Mouse (Mus musculus) lung, adult 2 months (tissue): ENCODE results near the gene Dmac2. TPM values are rescaled to one million over a fixed set of nuclear protein-coding genes. Genes with fewer than 3 reads are reported as not detected.

Experiments used
- DNase-seq: peaks from one replicate; pipeline ENCODE4 v3.0.0; 2022
- H3K4me1 ChIP-seq: fragments of 200-500 bp; 2 replicates; pipeline ENCODE4 v1.6.1; 2011; ENCODE audit warnings: low read length; ENCODE audit not compliant: control insufficient read depth, insufficient read depth
- H3K4me3 ChIP-seq: fragments of 200-500 bp; replicated peaks from 2 replicates; pipeline ENCODE3; 2011; ENCODE audit warnings: low read depth, mild to moderate bottlenecking, control low read depth, low read length; ENCODE audit errors: extremely low read depth
- CTCF ChIP-seq: fragments of 200-500 bp; IDR thresholded peaks from 2 replicates; pipeline ENCODE4 v1.5.1; 2011; ENCODE audit warnings: mild to moderate bottlenecking, low read length, control low read depth; ENCODE audit not compliant: insufficient read depth
- POLR2A ChIP-seq: fragments of 200-500 bp; IDR thresholded peaks from 2 replicates; pipeline ENCODE4 v1.6.1; 2011; ENCODE audit warnings: low read depth, mild to moderate bottlenecking, control low read depth, low read length, borderline replicate concordance; ENCODE audit errors: extremely low read depth
- WGBS: fragments of 180-500 bp; shearing (Covaris S2); methylation state at CpG from one replicate; pipeline ENCODE4 v1.1.7; 2018; 5-methylcytosine and 5-hydroxymethylcytosine counted together
- polyA plus RNA-seq: library from polyadenylated mRNA; depleted of rRNA; stranded (reverse); fragments of >200 nt; gene quantifications from 2 replicates; pipeline ENCODE4 v1.2.3, GENCODE M21; 2012

The Dmac2 gene
- polyA plus RNA-seq, 1 experiment, result 40.9 TPM

DNA sequence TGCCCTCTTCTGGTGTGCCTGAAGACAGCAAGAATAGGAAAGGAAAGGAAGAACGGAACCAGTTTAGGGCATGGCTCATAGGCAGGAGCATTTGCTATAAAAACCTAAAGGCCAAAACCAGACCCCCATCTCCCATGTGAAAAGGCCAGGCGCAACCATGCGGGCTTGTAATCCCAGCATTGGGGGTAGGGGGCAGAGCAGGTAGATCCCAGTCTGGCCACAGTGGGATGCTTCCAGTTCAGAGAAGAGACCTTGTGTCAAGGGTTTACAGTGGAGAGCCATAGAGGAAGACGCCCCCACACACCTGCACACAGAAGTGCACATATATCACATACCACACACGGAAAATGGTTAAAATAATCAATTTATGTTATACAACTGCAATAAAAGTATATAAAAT, 5.1 kb upstream of the Dmac2 start:
- TF ChIP-seq POLR2A (no peak), CTCF (no peak)
- no peak for DNase-seq
- Histone ChIP-seq H3K4me1 (no peaks in the 10 kb centered on the region), H3K4me3 (no peak overlapping the region)
- 91% methylated on average over 5 of the region's 5 CpGs for WGBS

DNA sequence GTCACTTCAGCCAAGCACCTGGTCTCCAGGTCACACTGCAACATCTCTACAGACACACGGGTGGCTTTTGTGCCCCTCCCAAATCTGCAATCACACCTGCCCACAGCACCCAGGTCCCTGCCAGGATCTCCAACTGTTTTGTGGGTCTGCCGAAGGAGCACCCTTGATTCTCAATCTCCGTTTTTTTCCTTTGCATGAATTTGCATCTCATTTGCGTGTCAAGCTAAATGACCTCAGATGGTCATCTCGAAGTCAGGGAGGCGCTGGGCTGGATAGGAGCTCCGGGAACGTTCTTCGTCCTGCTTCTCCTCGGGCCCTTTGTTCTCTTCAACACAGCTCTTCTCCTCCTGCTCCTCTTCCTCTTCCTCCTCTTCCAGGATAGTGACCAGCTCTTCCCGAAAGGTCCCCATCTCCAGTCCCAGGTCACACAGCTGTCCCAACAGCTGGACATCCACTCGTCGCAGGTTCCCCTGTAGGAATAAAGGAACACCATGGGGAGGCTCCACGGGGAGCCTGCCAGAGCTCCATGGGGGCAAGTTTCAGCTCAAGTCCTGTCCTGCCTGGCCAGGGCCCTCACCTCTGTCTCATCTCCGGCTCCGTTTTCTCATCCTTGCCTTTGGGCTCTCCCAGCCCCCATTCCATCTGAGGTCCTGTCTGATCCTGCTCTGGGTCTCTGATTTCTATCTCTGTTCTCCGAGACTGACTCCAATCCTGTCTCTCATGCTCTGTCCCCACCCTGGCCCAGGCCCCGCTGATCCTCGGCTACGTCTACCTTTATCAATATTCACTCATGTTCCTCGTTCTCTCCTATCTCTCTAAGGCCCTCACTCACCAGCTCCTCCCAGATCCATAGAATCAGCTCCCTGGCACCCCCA, 4.1 kb upstream of the Dmac2 start:
- no peaks in the 10 kb centered on the region for H3K4me1 ChIP-seq
- WGBS, result 70% methylated on average over 21 of the region's 21 CpGs
- TF ChIP-seq CTCF, result no peak
- no peak for TF ChIP-seq POLR2A
- no peak for DNase-seq
- H3K4me3 ChIP-seq, result no peak overlapping the region

DNA sequence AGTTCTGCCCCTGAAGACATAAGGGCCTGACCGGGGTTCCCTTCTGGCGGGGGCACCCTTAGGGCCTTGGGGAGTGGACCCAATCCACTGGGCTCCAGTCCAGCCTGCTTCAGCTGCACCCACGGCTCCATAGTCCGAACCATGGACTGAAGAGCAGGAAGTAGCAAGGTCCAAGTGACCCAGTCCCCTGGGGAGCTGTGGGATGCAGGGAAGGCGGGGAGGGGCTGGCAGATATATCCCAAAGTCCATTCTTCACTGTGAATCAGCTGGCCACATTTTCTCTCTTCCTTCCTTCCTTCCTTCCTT, 3.6 kb upstream of the Dmac2 start, which contains the start of gene Erich4:
Erich4 (minus strand) TSS at position 187 of the 306 bp plus-strand sequence.
- 46% methylated on average over 5 of the region's 5 CpGs for WGBS
- no peak for DNase-seq
- TF ChIP-seq CTCF (no peak), POLR2A (no peak)

GRCm38 (mm10) chr7:25617376-25618160, 1.6 kb upstream of the Dmac2 start:
- 82% methylated on average over 10 of the region's 10 CpGs for WGBS
- H3K4me1 ChIP-seq, result no peaks in the 10 kb centered on the region
- no peak for TF ChIP-seq CTCF
- TF ChIP-seq POLR2A, result no peak
- no peak overlapping the region for H3K4me3 ChIP-seq
- DNase-seq, result peak; percentile 1

More for the DNA sequence above, 3.6 kb upstream of the Dmac2 start, which contains the start of gene Erich4:
- H3K4me3 ChIP-seq, result no peak within 1 kb of the TSS
- H3K4me1 ChIP-seq, result no peaks in the 10 kb centered on the region

- WGBS, result 18% methylated on average over 5 of the region's 5 CpGs
Measured at GRCm38 (mm10) chr7:25619722-25619991, 443 bp downstream of the Dmac2 start.

DNA sequence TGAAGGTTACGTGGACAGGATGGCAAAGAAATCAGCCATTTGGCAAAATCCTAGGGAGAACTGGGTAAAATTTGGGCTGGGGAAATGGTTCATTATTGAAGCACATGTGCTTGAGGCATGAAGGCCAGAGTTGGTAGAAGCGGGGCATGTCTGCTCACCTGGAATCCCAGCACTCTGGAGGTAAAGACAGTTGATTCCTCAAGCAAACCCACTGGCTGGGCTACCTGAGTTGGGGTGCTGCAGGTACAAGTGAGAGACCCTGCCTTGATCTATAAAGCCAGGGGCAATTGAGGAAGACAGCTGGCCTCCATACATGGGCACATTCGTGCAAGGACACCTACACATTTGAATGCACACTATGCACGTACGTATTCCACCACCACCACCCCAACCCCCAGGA, 887 bp downstream of the Dmac2 start:
- TF ChIP-seq CTCF (no peak), POLR2A (no peak)
- 94% methylated on average over 5 of the region's 5 CpGs for WGBS
- DNase-seq, result no peak
- H3K4me1 ChIP-seq, result no peaks in the 10 kb centered on the region
- no peak overlapping the region for H3K4me3 ChIP-seq

More at GRCm38 (mm10) chr7:25619722-25619991, 443 bp downstream of the Dmac2 start:
- Histone ChIP-seq H3K4me1 (no peaks in the 10 kb centered on the region), H3K4me3 (peak overlapping the region; percentile 48)
- DNase-seq, result no peak
- no peak for TF ChIP-seq POLR2A
- TF ChIP-seq CTCF, result no peak

GRCm38 (mm10) chr7:25620751-25621150, 1.5 kb downstream of the Dmac2 start:
- Histone ChIP-seq H3K4me3 (no peak overlapping the region), H3K4me1 (no peaks in the 10 kb centered on the region)
- no peak for DNase-seq
- WGBS, result 89% methylated on average over 11 of the region's 11 CpGs
- no peak for TF ChIP-seq CTCF
- no peak for TF ChIP-seq POLR2A

DNA sequence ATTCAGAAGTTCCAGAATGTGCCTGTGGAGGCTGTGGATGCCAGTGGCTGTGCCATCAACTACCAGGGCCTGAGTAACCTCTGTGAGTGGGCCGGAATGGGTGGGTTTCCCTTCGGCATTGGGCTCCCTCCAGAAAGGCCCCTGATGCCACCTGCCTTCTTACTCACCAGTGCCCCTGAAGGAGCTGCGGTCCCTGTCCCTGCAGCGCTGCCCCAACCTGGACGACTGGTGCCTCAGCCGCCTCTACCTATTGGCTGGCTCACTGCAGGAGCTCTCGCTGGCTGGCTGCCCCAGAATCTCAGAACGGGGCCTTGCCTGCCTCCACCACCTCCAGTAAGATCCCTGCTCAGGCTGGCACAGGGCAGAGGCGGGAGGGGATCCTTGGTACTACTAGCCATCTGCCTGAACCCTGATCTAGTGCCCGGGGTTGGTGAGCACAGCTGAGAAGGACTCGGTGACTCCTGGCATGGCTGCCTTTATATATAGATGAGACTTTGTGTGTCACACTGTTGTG, 4.7 kb downstream of the Dmac2 start:
- TF ChIP-seq POLR2A, result no peak
- TF ChIP-seq CTCF, result no peak
- no peak overlapping the region for H3K4me3 ChIP-seq
- DNase-seq, result no peak
- peaks cover 7% of the 10 kb centered on the region for H3K4me1 ChIP-seq
- WGBS, result 92% methylated on average over 11 of the region's 11 CpGs

- Histone ChIP-seq H3K4me1 (peaks cover 7% of the 10 kb centered on the region), H3K4me3 (no peak overlapping the region)
- TF ChIP-seq CTCF (no peak), POLR2A (no peak)
- WGBS, result 66% methylated on average over 5 of the region's 5 CpGs
- no peak for DNase-seq
Measured at GRCm38 (mm10) chr7:25624851-25625250, 5.6 kb downstream of the Dmac2 start.
